Mouse (Mus musculus) C2C12 (cell line): ENCODE data around the gene Mib2. TPM values are rescaled to one million over a fixed set of nuclear protein-coding genes. Genes with fewer than 3 reads are reported as not detected.

Source experiments
- H3K27me3 ChIP-seq: one replicate; pipeline ENCODE4 v1.6.1; 2011; ENCODE audit not compliant: control insufficient read depth, insufficient read depth, insufficient read length
- H3K36me3 ChIP-seq: one replicate; pipeline ENCODE4 v1.6.1; 2011; ENCODE audit not compliant: control insufficient read depth, insufficient read depth
- H3K4me3 ChIP-seq: one replicate; pipeline ENCODE4 v1.5.1; 2011; ENCODE audit warnings: mild to moderate bottlenecking, control low read depth; ENCODE audit not compliant: poor library complexity, insufficient read depth, severe bottlenecking
- H3K79me2 ChIP-seq: one replicate; pipeline ENCODE4 v1.6.1; 2011; ENCODE audit not compliant: control insufficient read depth, insufficient read depth
- H3K79me3 ChIP-seq: one replicate; pipeline ENCODE4 v1.6.1; 2011; ENCODE audit warnings: low read depth, control low read depth
- H3ac ChIP-seq: one replicate; pipeline ENCODE3; 2011; ENCODE audit warnings: low read depth; ENCODE audit not compliant: control insufficient read depth, insufficient read length
- CEBPB ChIP-seq: IDR thresholded peaks from one replicate; pipeline ENCODE4 v1.6.1; 2011; ENCODE audit warnings: low read depth, mild to moderate bottlenecking, control low read depth, moderate library complexity
- CTCF ChIP-seq: IDR thresholded peaks from one replicate; pipeline ENCODE4 v1.5.1; 2011; ENCODE audit not compliant: control insufficient read depth, insufficient read depth, insufficient read length
- FOSL1 ChIP-seq: IDR thresholded peaks from one replicate; pipeline ENCODE4 v1.8.0; 2011; ENCODE audit warnings: mild to moderate bottlenecking, low read length; ENCODE audit not compliant: poor library complexity, insufficient read depth, severe bottlenecking
- MAX ChIP-seq: IDR thresholded peaks from one replicate; pipeline ENCODE4 v1.6.1; 2011; ENCODE audit warnings: mild to moderate bottlenecking, control low read depth
- MYOD1 ChIP-seq: IDR thresholded peaks from one replicate; pipeline ENCODE4 v1.6.1; 2011; ENCODE audit warnings: low read depth; ENCODE audit not compliant: control insufficient read depth, insufficient read length
- MYOG ChIP-seq: IDR thresholded peaks from one replicate; pipeline ENCODE4 v1.6.1; 2011; ENCODE audit not compliant: control insufficient read depth, insufficient read length; ENCODE audit errors: extremely low read depth
- USF1 ChIP-seq: IDR thresholded peaks from one replicate; pipeline ENCODE4 v1.6.1; 2011; ENCODE audit warnings: low read depth, mild to moderate bottlenecking, control low read depth, moderate library complexity
- polyA plus RNA-seq: library from polyadenylated mRNA; unstranded; fragments of >200 nt; fragmentation: generic; extraction: Trizol; gene quantifications from one replicate; pipeline ENCODE4 v1.2.1, GENCODE M21; 2012; ENCODE audit warnings: missing spikeins

Gene Mib2
- polyA plus RNA-seq, 1 experiment: 16.2 TPM

DNA sequence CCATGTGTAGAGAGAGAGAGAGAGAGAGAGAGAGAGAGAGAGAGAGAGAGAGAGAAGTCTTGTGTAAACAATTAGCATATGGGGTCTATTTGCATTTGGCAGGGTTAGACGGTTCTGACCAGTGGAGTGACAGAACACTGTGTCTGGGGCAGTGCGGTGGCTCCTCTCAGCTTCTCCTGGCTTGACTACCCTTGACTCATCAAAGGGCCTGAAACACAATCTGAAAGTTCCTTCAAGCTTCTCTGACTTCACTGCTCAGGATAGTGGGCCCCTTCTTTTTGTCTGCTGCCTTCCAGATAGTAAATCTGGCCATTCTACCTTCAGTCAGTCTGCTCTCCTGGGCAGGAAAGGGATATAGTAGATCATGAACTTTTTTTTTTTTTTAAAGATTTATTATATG is 62.2 kb downstream of the Mib2 start:
- Histone ChIP-seq H3K27me3 (no peaks in the 10 kb centered on the region), H3K79me3 (peaks cover 36% of the 10 kb centered on the region), H3ac (no peak overlapping the region), H3K79me2 (peaks cover 61% of the 10 kb centered on the region), H3K4me3 (no peak overlapping the region), H3K36me3 (peaks cover 37% of the 10 kb centered on the region)
- TF ChIP-seq FOSL1: no peak
- TF ChIP-seq MAX: no peak
- TF ChIP-seq MYOD1: no peak
- TF ChIP-seq MYOG: no peak
- no peak for TF ChIP-seq CEBPB
- TF ChIP-seq USF1: no peak
- no peak for TF ChIP-seq CTCF

DNA sequence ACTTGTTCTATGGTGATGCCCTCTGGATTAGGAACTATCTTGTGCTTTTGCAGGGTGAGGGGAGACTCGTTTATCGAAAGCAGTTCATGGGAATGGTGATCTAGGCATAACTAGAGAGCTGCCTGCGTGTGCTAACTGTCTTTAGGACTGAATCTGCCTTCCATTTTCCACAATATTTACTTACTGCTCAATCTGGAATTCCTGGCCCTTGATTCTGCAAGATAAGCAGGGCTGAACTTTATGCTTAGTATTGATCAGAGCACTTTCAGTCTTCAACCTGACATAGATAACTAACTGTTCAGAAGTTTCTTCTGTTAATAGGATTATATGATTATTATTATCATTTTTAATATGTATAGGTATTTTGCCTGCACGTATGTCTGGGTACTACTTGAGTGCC is 63.9 kb downstream of the Mib2 start:
- H3K36me3 ChIP-seq: peaks cover 29% of the 10 kb centered on the region
- no peak overlapping the region for H3ac ChIP-seq
- no peak for TF ChIP-seq MAX
- TF ChIP-seq USF1: no peak
- TF ChIP-seq MYOD1: no peak
- no peak for TF ChIP-seq FOSL1
- no peak for TF ChIP-seq MYOG
- TF ChIP-seq CEBPB: no peak
- TF ChIP-seq CTCF: no peak
- H3K79me3 ChIP-seq: peaks cover 36% of the 10 kb centered on the region
- H3K4me3 ChIP-seq: no peak overlapping the region
- H3K27me3 ChIP-seq: no peaks in the 10 kb centered on the region
- H3K79me2 ChIP-seq: peaks cover 69% of the 10 kb centered on the region

Other genes with a start within 250 kb of the Mib2 start
- not detected for gene Tmem52, start 200.1 kb downstream of the Mib2 start, polyA plus RNA-seq
- 338 TPM for gene Gnb1, start 177.8 kb downstream of the Mib2 start, polyA plus RNA-seq
- gene Nadk, start 106.8 kb downstream of the Mib2 start, polyA plus RNA-seq: 209 TPM
- 6.3 TPM for gene Slc35e2, start 67.8 kb downstream of the Mib2 start, polyA plus RNA-seq
- gene Cdk11b, start 44.3 kb downstream of the Mib2 start, polyA plus RNA-seq: 40.4 TPM
- gene Gm10563, start 23.8 kb downstream of the Mib2 start, polyA plus RNA-seq: not detected
- 4.5 TPM for gene Mmp23, start 15.8 kb downstream of the Mib2 start, polyA plus RNA-seq
- gene Fndc10, start 25.1 kb upstream of the Mib2 start, polyA plus RNA-seq: 9.0 TPM
- 92.4 TPM for gene Ssu72, start 35.6 kb upstream of the Mib2 start, polyA plus RNA-seq
- 0.39 TPM for gene Tmem240, start 65.6 kb upstream of the Mib2 start, polyA plus RNA-seq
- gene Atad3a, start 91.9 kb upstream of the Mib2 start, polyA plus RNA-seq: 72.9 TPM
- 1.0 TPM for gene Vwa1, start 105.5 kb upstream of the Mib2 start, polyA plus RNA-seq
- 0.18 TPM for gene Tmem88b, start 116.7 kb upstream of the Mib2 start, polyA plus RNA-seq
- not detected for gene Ankrd65, start 121.2 kb upstream of the Mib2 start, polyA plus RNA-seq
- 262 TPM for gene Mrpl20, start 133.7 kb upstream of the Mib2 start, polyA plus RNA-seq
- gene Ccnl2, start 143.3 kb upstream of the Mib2 start, polyA plus RNA-seq: 18.8 TPM
- gene Aurkaip1, start 162.1 kb upstream of the Mib2 start, polyA plus RNA-seq: 140 TPM
- 38.0 TPM for gene Mxra8, start 170.5 kb upstream of the Mib2 start, polyA plus RNA-seq
- 46.6 TPM for gene Dvl1, start 178.2 kb upstream of the Mib2 start, polyA plus RNA-seq
- 0.08 TPM for gene Tas1r3, start 194.2 kb upstream of the Mib2 start, polyA plus RNA-seq
- 11.8 TPM for gene Cptp, start 200.2 kb upstream of the Mib2 start, polyA plus RNA-seq
- gene Ints11, start 200.3 kb upstream of the Mib2 start, polyA plus RNA-seq: 68.4 TPM
- gene Pusl1, start 222.6 kb upstream of the Mib2 start, polyA plus RNA-seq: 30.7 TPM
- gene Acap3, start 222.6 kb upstream of the Mib2 start, polyA plus RNA-seq: 31.0 TPM